ENCODE assay signal across 9 mouse cellular contexts in the genomic region with DNA sequence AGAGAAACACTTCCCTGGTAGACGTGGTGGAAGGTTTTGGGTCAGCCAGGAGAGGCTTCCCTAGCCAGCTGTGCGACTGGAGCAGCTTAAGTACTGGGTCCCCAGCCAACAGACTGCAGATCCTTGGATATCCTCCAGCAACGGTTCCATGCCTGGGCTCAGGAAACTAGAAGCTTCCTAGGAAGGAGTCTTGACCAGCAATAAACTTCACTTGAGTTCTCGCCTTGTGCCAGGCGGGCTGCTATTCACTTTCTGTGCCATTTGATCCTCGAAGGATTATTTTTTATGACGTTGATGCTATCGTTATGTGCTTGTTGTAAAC. TPM values are rescaled to one million over a fixed set of nuclear protein-coding genes. Genes with fewer than 3 reads are reported as not detected.
DNase-seq lines count a peak whose midpoint lies in the region; ATAC-seq and TF ChIP-seq lines count a peak whose summit lies in the region.
"Had no signal": no experiment of that assay in that cellular context is flagged by ENCODE, and none has a peak within 500 bp of the region (broad histone marks: within the 10 kb centered on the region; RNA-seq: fewer than 3 reads in every experiment).

No protein-coding gene starts in this region.

- H3K9ac ChIP-seq in liver, embryonic 15.5 days = no peak overlapping the region

- H3K36me3 ChIP-seq in liver, embryonic 15.5 days (replicated peaks) = no peaks in the 10 kb centered on the region

- no peak for TF ChIP-seq POLR2A in olfactory bulb, adult 2 months (IDR thresholded peaks at IDR 0.05; ENCODE audit: insufficient read depth, low read depth, low read length)

- no peak overlapping the region for H3K27ac ChIP-seq in liver, embryonic 15.5 days (replicated peaks)
- no peak overlapping the region for H3K27ac ChIP-seq in olfactory bulb, adult 2 months (ENCODE audit: insufficient read depth, low read depth, low read length)

- 0 out of 2 replicates have a peak, but pooled peaks cover 4% of the 10 kb centered on the region for H3K4me1 ChIP-seq in liver, embryonic 15.5 days (replicated peaks)
- H3K4me1 ChIP-seq in olfactory bulb, adult 2 months (ENCODE audit: control insufficient read depth, insufficient read depth, low read length) = no peaks in the 10 kb centered on the region

- H3K27me3 ChIP-seq in liver, embryonic 15.5 days = no peaks in the 10 kb centered on the region

- 0 out of 2 replicates have a peak, but pooled peaks have one; percentile 18 for ATAC-seq in liver, embryonic 15.5 days (ENCODE audit: insufficient read depth)
- ATAC-seq in megakaryocyte progenitor cell, adult 5-6 weeks (replicated peaks; ENCODE audit: poor library complexity) = no peak

- WGBS in liver, embryonic 15.5 days (ENCODE audit: insufficient replicate concordance) = 56% methylated on average over 8 of the region's 8 CpGs
- WGBS in olfactory bulb, adult 2 months = 30% methylated on average over 8 of the region's 8 CpGs

- no peak for TF ChIP-seq CTCF in olfactory bulb, adult 2 months (IDR thresholded peaks at IDR 0.05; ENCODE audit: insufficient read depth, low read depth, low read length)

- DNase-seq in urinary bladder, adult 18-20 months (ENCODE audit: low spot score in 2 of 2) = peak; percentile 1 to 4
- no peak for DNase-seq in urinary bladder, postnatal 10 days (ENCODE audit: low spot score)
- peak; percentile 6 to 17 for DNase-seq in cerebellum, postnatal 36 days
- DNase-seq in heart, adult 18-20 months = peak; percentile 65 to 73
- peak; percentile 24 for DNase-seq in kidney, adult 11 months

- peak overlapping the region; percentile 59 for H3K4me3 ChIP-seq in liver, embryonic 15.5 days (replicated peaks)
- H3K4me3 ChIP-seq in olfactory bulb, adult 2 months (ENCODE audit: insufficient read depth, low read depth, low read length) = peak overlapping the region; percentile 75

- no peaks in the 10 kb centered on the region for H3K9me3 ChIP-seq in liver, embryonic 15.5 days (replicated peaks)

- H3K4me2 ChIP-seq in liver, embryonic 15.5 days = peak overlapping the region; percentile 67

RNA-seq across cellular contexts. Expression of gene Zfp449, which starts 0.7 kb away (rescaled TPM):
- total RNA-seq in heart, adult 18-20 months (2021) = 1 to 10 TPM; 5.3 to 6.1 TPM
- polyA plus RNA-seq in liver, embryonic 15.5 days (2015; fragmentation: Nextera tagmentation; extraction: Ambion mirVana) = 0.78 and 0.92 TPM in 2 replicates
- not detected in 2 replicates for polyA plus RNA-seq in olfactory bulb, adult 2 months (2012; ENCODE audit: insufficient read depth, insufficient read length, low replicate concordance, missing spikeins)
- total RNA-seq in megakaryocyte progenitor cell, adult 5-6 weeks (2015) = 1.9 and 2.3 TPM in 2 replicates
- total RNA-seq in megakaryocyte progenitor cell, adult 5-6 weeks (2017) = 1.7 and 2.3 TPM in 2 replicates
- total RNA-seq: neutrophil, adult 5-6 weeks had no signal

RNA-seq across cellular contexts. Expression of gene Smim10l2a, which starts 27.5 kb away (rescaled TPM):
- total RNA-seq in heart, adult 18-20 months (2021) = under 1 TPM; 0.26 to 0.45 TPM
- polyA plus RNA-seq in liver, embryonic 15.5 days (2015; fragmentation: Nextera tagmentation; extraction: Ambion mirVana) = 0.33 and 0.50 TPM in 2 replicates
- not detected in 2 replicates for polyA plus RNA-seq in olfactory bulb, adult 2 months (2012; ENCODE audit: insufficient read depth, insufficient read length, low replicate concordance, missing spikeins)
- 0.07 and 0.22 TPM in 2 replicates for total RNA-seq in megakaryocyte progenitor cell, adult 5-6 weeks (2015)
- 0.74 and 0.83 TPM in 2 replicates for total RNA-seq in megakaryocyte progenitor cell, adult 5-6 weeks (2017)
- total RNA-seq: neutrophil, adult 5-6 weeks had no signal
